Mouse (Mus musculus) bone marrow macrophage, adult 2 months (primary cell): ENCODE data around the gene Spef2.

Experiments
- CTCF ChIP-seq: IDR thresholded peaks from 2 replicates; pipeline ENCODE4 v1.5.1; 2012; ENCODE audit warnings: low read depth, mild to moderate bottlenecking, low read length, moderate library complexity
- POLR2A ChIP-seq: IDR thresholded peaks from 2 replicates; pipeline ENCODE4 v1.6.1; 2012; ENCODE audit warnings: mild to moderate bottlenecking, low read depth, low read length, borderline replicate concordance

- TF ChIP-seq CTCF = no peak
- no peak for TF ChIP-seq POLR2A
Measured at GRCm38 (mm10) chr15:9683485-9683884, 65.2 kb downstream of the Spef2 start.
